Mouse (Mus musculus): ENCODE results near the gene A130010J15Rik.

- TF ChIP-seq CTCF (IDR thresholded peaks at IDR 0.05; ENCODE audit: low read depth, low read length) (no peak), POLR2AphosphoS5 (IDR thresholded peaks at IDR 0.05; ENCODE audit: insufficient replicate concordance, low read depth, low read length) (no peak)
These were observed 16.7 kb upstream of the A130010J15Rik start for GRCm38 (mm10) chr1:193151134-193151533.
